Mouse (Mus musculus): ENCODE results near the gene Nkg7.

DNA sequence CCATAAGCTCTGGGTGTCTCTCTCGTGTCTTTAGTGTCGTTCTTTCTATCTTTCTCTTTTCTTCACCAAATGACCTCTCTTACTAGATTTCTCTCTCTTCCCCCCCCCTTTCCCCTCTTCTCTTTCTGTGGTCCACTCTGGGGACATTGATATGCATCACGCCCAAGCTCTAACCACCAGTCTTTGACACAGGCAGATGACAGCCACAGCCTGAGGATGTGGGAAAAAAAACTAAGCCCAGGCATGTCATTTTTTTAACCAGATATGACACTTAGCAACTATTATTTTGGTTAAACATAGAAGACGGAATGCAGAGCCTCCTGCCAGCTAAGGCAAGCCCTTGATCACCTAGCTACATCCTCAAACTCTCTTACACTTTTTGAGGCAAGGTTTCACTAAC, 1.7 kb downstream of the Nkg7 start:
- no peak for TF ChIP-seq POLR2A (IDR thresholded peaks at IDR 0.05; ENCODE audit: borderline replicate concordance, insufficient read depth, low read length)
- TF ChIP-seq CTCF (IDR thresholded peaks at IDR 0.05; ENCODE audit: borderline replicate concordance, insufficient read depth, low read depth, low read length), result no peak

Measured in cerebellum, adult 2 months (tissue).